Mouse (Mus musculus) liver, embryonic 14.5 days (tissue): ENCODE measurements around the gene Abcc4. TPM values are rescaled to one million over a fixed set of nuclear protein-coding genes. Genes with fewer than 3 reads are reported as not detected.

Experiments used
- ATAC-seq: fragments of 200-750 bp; cut with Nextera tagmentation; 2 replicates; pipeline ENCODE4 v1.8.0; 2017; ENCODE audit warnings: moderate number of reproducible peaks, mild to moderate bottlenecking, moderate library complexity; ENCODE audit not compliant: insufficient read depth
- DNase-seq, 3 experiments: peaks; one replicate each; pipeline ENCODE4 v3.0.0-alpha.2; 2012 to 2013; ENCODE audit warnings: low read depth in 3 of 3, low spot score in 3 of 3
- H3K27ac ChIP-seq: fragments of 300-500 bp; sonication (generic); 2 replicates; pipeline ENCODE4 v1.5.1; 2014; ENCODE audit warnings: moderate library complexity, mild to moderate bottlenecking, control low read depth, inconsistent platforms
- H3K27me3 ChIP-seq: fragments of 300-500 bp; sonication (generic); 2 replicates; pipeline ENCODE4 v1.6.1; 2014; ENCODE audit warnings: mild to moderate bottlenecking, low read length, moderate library complexity; ENCODE audit not compliant: control insufficient read depth, insufficient read depth
- H3K36me3 ChIP-seq: fragments of 300-500 bp; sonication (generic); replicated peaks from 2 replicates; pipeline ENCODE4 v1.6.1; 2014; ENCODE audit warnings: low read depth; ENCODE audit not compliant: control insufficient read depth, insufficient read depth
- H3K4me1 ChIP-seq, 2 experiments: fragments of 200-500 bp in 1 of 2; fragments of 300-500 bp in 1 of 2; sonication (generic) in 1 of 2; replicated peaks; 2 replicates each; pipeline ENCODE4 v1.6.1; 2012 to 2014; ENCODE audit warnings: antibody characterized with exemption in 1 of 2, inconsistent platforms in 1 of 2, low read length in 1 of 2; ENCODE audit not compliant: control insufficient read depth in 2 of 2, insufficient read depth in 2 of 2
- H3K4me2 ChIP-seq: fragments of 300-500 bp; sonication (generic); 2 replicates; pipeline ENCODE4 v1.6.1; 2014; ENCODE audit warnings: low read depth, mild to moderate bottlenecking, control low read depth, moderate library complexity
- H3K4me3 ChIP-seq, 2 experiments: fragments of 200-500 bp in 1 of 2; fragments of 300-500 bp in 1 of 2; sonication (generic) in 1 of 2; 2 replicates each; pipeline ENCODE4 v1.5.1; 2012 to 2014; ENCODE audit warnings: low read depth in 2 of 2, low read length in 2 of 2, mild to moderate bottlenecking in 2 of 2, control low read depth in 1 of 2, inconsistent platforms in 1 of 2, moderate library complexity in 1 of 2; ENCODE audit not compliant: insufficient read depth in 1 of 2
- H3K9ac ChIP-seq: fragments of 300-500 bp; sonication (generic); replicated peaks from 2 replicates; pipeline ENCODE4 v1.6.1; 2014; ENCODE audit warnings: mild to moderate bottlenecking, control low read depth, moderate library complexity
- H3K9me3 ChIP-seq: fragments of 300-500 bp; sonication (generic); 2 replicates; pipeline ENCODE4 v1.6.1; 2016; ENCODE audit warnings: low read length, mixed read lengths; ENCODE audit not compliant: control insufficient read depth
- CTCF ChIP-seq: IDR thresholded peaks from 2 replicates; pipeline ENCODE4 v1.5.1; 2016; ENCODE audit warnings: antibody characterized with exemption, low read depth, control low read depth
- EP300 ChIP-seq: IDR thresholded peaks from 2 replicates; pipeline ENCODE4 v1.6.1; 2016; ENCODE audit warnings: antibody characterized with exemption, low read depth
- WGBS: fragments of 180-500 bp; shearing (Covaris S2); extraction: QIAGEN DNeasy Blood & Tissue Kit; methylation state at CpG from one replicate; pipeline ENCODE4 v1.1.7; 2014; ENCODE audit not compliant: insufficient replicate concordance; 5-methylcytosine and 5-hydroxymethylcytosine counted together
- polyA plus RNA-seq, 2 experiments: library from polyadenylated mRNA; depleted of rRNA in 1 of 2; stranded (reverse) in 1 of 2; unstranded in 1 of 2; fragments of >200 nt; fragmentation: Nextera tagmentation in 1 of 2; extraction: Ambion mirVana in 1 of 2; gene quantifications; 2 replicates each; pipeline versions ENCODE4 v1.2.1 to v1.2.3; 2012 to 2014

The Abcc4 gene
- polyA plus RNA-seq, 2 experiments: 1.4 to 1.9 TPM

- Histone ChIP-seq H3K27me3 (no peaks in the 10 kb centered on the region), H3K36me3 (no peaks in the 10 kb centered on the region), H3K9ac (no peak overlapping the region), H3K4me2 (no peak overlapping the region), H3K9me3 (no peaks in the 10 kb centered on the region), H3K4me1 (peaks cover 24 to 37% of the 10 kb centered on the region in 2 experiments), H3K27ac (no peak overlapping the region), H3K4me3 (no peak overlapping the region)
- TF ChIP-seq CTCF: no peak
- 73% methylated on average over 2 of the region's 2 CpGs for WGBS
- ATAC-seq: no peak
- no peak for DNase-seq
Measured at GRCm38 (mm10) chr14:118749068-118749467, 43.0 kb upstream of the Abcc4 start.

DNA sequence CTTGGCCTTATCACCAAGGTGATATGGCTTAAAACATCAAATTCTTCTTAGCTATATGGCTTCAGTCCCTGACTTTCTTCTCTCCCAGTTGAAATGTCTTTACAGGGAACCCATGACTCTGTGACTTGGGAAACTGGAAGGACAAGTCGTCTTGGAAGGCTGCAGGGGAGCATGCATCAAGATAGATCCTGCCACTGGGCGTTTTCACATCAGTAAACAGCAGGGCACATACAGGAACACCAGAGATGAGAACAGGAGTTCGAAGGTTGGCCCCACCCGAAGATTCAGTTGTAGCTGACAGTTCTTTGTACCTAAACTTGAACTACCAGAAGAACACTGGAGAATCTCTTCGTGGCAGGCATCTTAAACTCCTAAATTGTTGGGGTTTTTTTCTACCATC is 36.8 kb upstream of the Abcc4 start:
- H3K9ac ChIP-seq: no peak overlapping the region
- TF ChIP-seq EP300: no peak
- TF ChIP-seq CTCF: no peak

GRCm38 (mm10) chr14:118741780-118742179 is 35.8 kb upstream of the Abcc4 start:
- no peak overlapping the region for H3K9ac ChIP-seq
- H3K36me3 ChIP-seq: no peaks in the 10 kb centered on the region
- DNase-seq (no peak), ATAC-seq (no peak)
- no peaks in the 10 kb centered on the region for H3K4me1 ChIP-seq
- H3K9me3 ChIP-seq: no peaks in the 10 kb centered on the region
- TF ChIP-seq EP300 (no peak), CTCF (no peak)
- no peak overlapping the region for H3K27ac ChIP-seq
- H3K4me3 ChIP-seq: no peak overlapping the region
- H3K27me3 ChIP-seq: no peaks in the 10 kb centered on the region
- H3K4me2 ChIP-seq: no peak overlapping the region

More for the DNA sequence above, 36.8 kb upstream of the Abcc4 start:
- WGBS: 44% methylated on average over 5 of the region's 5 CpGs
- no peaks in the 10 kb centered on the region for H3K27me3 ChIP-seq
- no peak overlapping the region for H3K27ac ChIP-seq
- no peak overlapping the region for H3K4me2 ChIP-seq
- H3K9me3 ChIP-seq: no peaks in the 10 kb centered on the region
- ATAC-seq: no peak
- H3K4me3 ChIP-seq: no peak overlapping the region
- peaks cover 0 to 3% of the 10 kb centered on the region in 2 experiments; a peak in 1 of 4 replicates for H3K4me1 ChIP-seq
- no peak for DNase-seq
- no peaks in the 10 kb centered on the region for H3K36me3 ChIP-seq

DNA sequence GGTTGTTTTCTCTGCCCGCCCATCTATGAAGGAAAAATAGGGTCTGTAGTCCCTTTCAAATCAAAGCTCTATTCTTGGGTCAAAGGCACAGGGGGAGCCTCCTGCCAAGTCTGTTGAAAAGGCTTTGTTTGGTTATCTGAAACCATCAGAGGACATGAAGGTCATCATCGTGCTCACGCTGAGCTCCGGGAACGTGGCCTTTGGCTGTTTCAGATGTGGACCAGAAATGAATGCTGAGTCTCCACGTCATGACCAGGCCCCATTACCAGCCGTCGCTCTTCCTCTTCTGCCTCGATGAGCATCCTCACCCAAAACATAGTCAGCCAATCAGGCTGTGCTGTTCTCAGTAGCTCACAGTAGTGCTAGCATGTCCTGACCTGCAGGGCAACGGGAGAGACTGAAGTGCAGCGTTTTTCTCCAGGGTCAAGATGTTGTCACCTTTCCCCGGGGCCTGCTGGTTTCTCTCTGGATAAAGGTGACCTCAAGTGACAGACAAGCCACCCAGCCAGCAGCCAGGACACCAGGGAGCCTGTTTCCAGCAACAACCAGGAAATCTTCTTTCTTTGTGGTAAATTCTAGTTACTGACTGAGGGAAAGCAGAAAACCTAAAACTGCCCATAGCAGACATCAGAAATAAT is 31.4 kb upstream of the Abcc4 start:
- Histone ChIP-seq H3K36me3 (no peaks in the 10 kb centered on the region), H3K4me3 (no peak overlapping the region), H3K27me3 (no peaks in the 10 kb centered on the region), H3K4me2 (no peak overlapping the region), H3K9ac (no peak overlapping the region), H3K9me3 (no peaks in the 10 kb centered on the region), H3K4me1 (no peaks in the 10 kb centered on the region), H3K27ac (no peak overlapping the region)
- WGBS: 56% methylated on average over 12 of the region's 12 CpGs
- no peak for TF ChIP-seq EP300
- TF ChIP-seq CTCF: no peak
- DNase-seq: no peak
- ATAC-seq: no peak

- no peaks in the 10 kb centered on the region for H3K9me3 ChIP-seq
- DNase-seq: no peak
Measured at GRCm38 (mm10) chr14:118735114-118735513, 29.1 kb upstream of the Abcc4 start.

More at GRCm38 (mm10) chr14:118735114-118735513, 29.1 kb upstream of the Abcc4 start:
- no peak for TF ChIP-seq CTCF
- Histone ChIP-seq H3K36me3 (no peaks in the 10 kb centered on the region), H3K27ac (no peak overlapping the region), H3K4me1 (no peaks in the 10 kb centered on the region), H3K27me3 (no peaks in the 10 kb centered on the region), H3K9ac (no peak overlapping the region), H3K4me2 (no peak overlapping the region), H3K4me3 (no peak overlapping the region)
- 73% methylated on average over 2 of the region's 2 CpGs for WGBS
- no peak; the same call in 1 of the 2 replicates for ATAC-seq
